Mouse (Mus musculus): ENCODE data around the gene Atg4d. TPM values are rescaled to one million over a fixed set of nuclear protein-coding genes. Genes with fewer than 3 reads are reported as not detected.

The Atg4d gene
- polyA plus RNA-seq, 1 experiment from 2014 or later = 45.3 TPM

GRCm38 (mm10) chr9:21273094-21273493 is 8.0 kb downstream of the Atg4d start:
- Histone ChIP-seq H3K4me1 (replicated peaks; ENCODE audit: control insufficient read depth, insufficient read depth, low read length) (no peaks in the 10 kb centered on the region), H3K4me3 (ENCODE audit: low read depth, low read length) (no peak overlapping the region), H3K27me3 (ENCODE audit: control insufficient read depth, insufficient read depth, low read length) (no peaks in the 10 kb centered on the region), H3K9ac (ENCODE audit: low read depth, low read length) (no peak overlapping the region), H3K36me3 (ENCODE audit: control insufficient read depth, insufficient read depth, low read length) (peaks cover 15% of the 10 kb centered on the region), H3K9me3 (ENCODE audit: control insufficient read depth, low read length) (no peaks in the 10 kb centered on the region), H3K27ac (ENCODE audit: low read depth, low read length) (no peak overlapping the region), H3K4me2 (replicated peaks; ENCODE audit: low read depth, low read length) (no peak overlapping the region)
- ATAC-seq (ENCODE audit: low FRiP score) = no peak
- DNase-seq (ENCODE audit: low spot score) = no peak
- WGBS = 90% methylated on average over 8 of the region's 8 CpGs

GRCm38 (mm10) chr9:21273520-21274228 is 8.6 kb downstream of the Atg4d start:
- Histone ChIP-seq H3K4me3 (ENCODE audit: low read depth, low read length) (no peak overlapping the region), H3K4me1 (replicated peaks; ENCODE audit: control insufficient read depth, insufficient read depth, low read length) (no peaks in the 10 kb centered on the region), H3K27me3 (ENCODE audit: control insufficient read depth, insufficient read depth, low read length) (no peaks in the 10 kb centered on the region), H3K9me3 (ENCODE audit: control insufficient read depth, low read length) (no peaks in the 10 kb centered on the region), H3K9ac (ENCODE audit: low read depth, low read length) (no peak overlapping the region), H3K27ac (ENCODE audit: low read depth, low read length) (no peak overlapping the region), H3K36me3 (ENCODE audit: control insufficient read depth, insufficient read depth, low read length) (peaks cover 15% of the 10 kb centered on the region), H3K4me2 (replicated peaks; ENCODE audit: low read depth, low read length) (no peak overlapping the region)
- ATAC-seq (ENCODE audit: low FRiP score) = no peak
- DNase-seq (ENCODE audit: low spot score) = no peak
- 85% methylated on average over 7 of the region's 7 CpGs for WGBS

- peaks cover 16% of the 10 kb centered on the region for H3K36me3 ChIP-seq (ENCODE audit: control insufficient read depth, insufficient read depth, low read length)
- WGBS = 94% methylated on average over 3 of the region's 3 CpGs
Measured at GRCm38 (mm10) chr9:21274336-21274735, 9.2 kb downstream of the Atg4d start.

GRCm38 (mm10) chr9:21275013-21275710 is 10.1 kb downstream of the Atg4d start:
- no peaks in the 10 kb centered on the region for H3K27me3 ChIP-seq (ENCODE audit: control insufficient read depth, insufficient read depth, low read length)
- no peak overlapping the region for H3K9ac ChIP-seq (ENCODE audit: low read depth, low read length)
- H3K27ac ChIP-seq (ENCODE audit: low read depth, low read length) = no peak overlapping the region
- no peaks in the 10 kb centered on the region for H3K9me3 ChIP-seq (ENCODE audit: control insufficient read depth, low read length)
- H3K36me3 ChIP-seq (ENCODE audit: control insufficient read depth, insufficient read depth, low read length) = peaks cover 19% of the 10 kb centered on the region
- H3K4me3 ChIP-seq (ENCODE audit: low read depth, low read length) = no peak overlapping the region
- H3K4me1 ChIP-seq (replicated peaks; ENCODE audit: control insufficient read depth, insufficient read depth, low read length) = no peaks in the 10 kb centered on the region
- 84% methylated on average over 7 of the region's 7 CpGs for WGBS
- no peak overlapping the region for H3K4me2 ChIP-seq (replicated peaks; ENCODE audit: low read depth, low read length)
- no peak for DNase-seq (ENCODE audit: low spot score)
- ATAC-seq (ENCODE audit: low FRiP score) = no peak

More at GRCm38 (mm10) chr9:21274336-21274735, 9.2 kb downstream of the Atg4d start:
- Histone ChIP-seq H3K27ac (ENCODE audit: low read depth, low read length) (no peak overlapping the region), H3K9me3 (ENCODE audit: control insufficient read depth, low read length) (no peaks in the 10 kb centered on the region), H3K4me2 (replicated peaks; ENCODE audit: low read depth, low read length) (no peak overlapping the region), H3K4me1 (replicated peaks; ENCODE audit: control insufficient read depth, insufficient read depth, low read length) (no peaks in the 10 kb centered on the region), H3K4me3 (ENCODE audit: low read depth, low read length) (no peak overlapping the region), H3K27me3 (ENCODE audit: control insufficient read depth, insufficient read depth, low read length) (no peaks in the 10 kb centered on the region), H3K9ac (ENCODE audit: low read depth, low read length) (no peak overlapping the region)
- no peak for DNase-seq (ENCODE audit: low spot score)
- ATAC-seq (ENCODE audit: low FRiP score) = no peak

- H3K9ac ChIP-seq (ENCODE audit: low read depth, low read length) = no peak overlapping the region
- no peak overlapping the region for H3K27ac ChIP-seq (ENCODE audit: low read depth, low read length)
- ATAC-seq (ENCODE audit: low FRiP score) = 0 out of 2 replicates have a peak, but pooled peaks have one; percentile 20
- DNase-seq (ENCODE audit: low spot score) = no peak
- WGBS = 89% methylated on average over 12 of the region's 12 CpGs
- no peak overlapping the region for H3K4me2 ChIP-seq (replicated peaks; ENCODE audit: low read depth, low read length)
- H3K36me3 ChIP-seq (ENCODE audit: control insufficient read depth, insufficient read depth, low read length) = peaks cover 19% of the 10 kb centered on the region
- no peaks in the 10 kb centered on the region for H3K9me3 ChIP-seq (ENCODE audit: control insufficient read depth, low read length)
- no peaks in the 10 kb centered on the region for H3K27me3 ChIP-seq (ENCODE audit: control insufficient read depth, insufficient read depth, low read length)
- H3K4me3 ChIP-seq (ENCODE audit: low read depth, low read length) = no peak overlapping the region
- no peaks in the 10 kb centered on the region for H3K4me1 ChIP-seq (replicated peaks; ENCODE audit: control insufficient read depth, insufficient read depth, low read length)
Measured at GRCm38 (mm10) chr9:21275727-21276126, 10.6 kb downstream of the Atg4d start.

GRCm38 (mm10) chr9:21276307-21276706 is 11.2 kb downstream of the Atg4d start:
- H3K9ac ChIP-seq (ENCODE audit: low read depth, low read length) = no peak overlapping the region
- H3K27ac ChIP-seq (ENCODE audit: low read depth, low read length) = no peak overlapping the region
- H3K4me3 ChIP-seq (ENCODE audit: low read depth, low read length) = no peak overlapping the region
- no peaks in the 10 kb centered on the region for H3K27me3 ChIP-seq (ENCODE audit: control insufficient read depth, insufficient read depth, low read length)
- H3K4me1 ChIP-seq (replicated peaks; ENCODE audit: control insufficient read depth, insufficient read depth, low read length) = no peaks in the 10 kb centered on the region
- H3K36me3 ChIP-seq (ENCODE audit: control insufficient read depth, insufficient read depth, low read length) = peaks cover 21% of the 10 kb centered on the region
- 92% methylated on average over 8 of the region's 8 CpGs for WGBS
- H3K9me3 ChIP-seq (ENCODE audit: control insufficient read depth, low read length) = no peaks in the 10 kb centered on the region
- no peak overlapping the region for H3K4me2 ChIP-seq (replicated peaks; ENCODE audit: low read depth, low read length)
- DNase-seq (ENCODE audit: low spot score) = no peak
- ATAC-seq (ENCODE audit: low FRiP score) = no peak

- H3K4me3 ChIP-seq (ENCODE audit: low read depth, low read length) = no peak overlapping the region
- 94% methylated on average over 5 of the region's 5 CpGs for WGBS
- no peak overlapping the region for H3K27ac ChIP-seq (ENCODE audit: low read depth, low read length)
- no peak overlapping the region for H3K4me2 ChIP-seq (replicated peaks; ENCODE audit: low read depth, low read length)
- peaks cover 23% of the 10 kb centered on the region for H3K36me3 ChIP-seq (ENCODE audit: control insufficient read depth, insufficient read depth, low read length)
- H3K9ac ChIP-seq (ENCODE audit: low read depth, low read length) = no peak overlapping the region
- H3K27me3 ChIP-seq (ENCODE audit: control insufficient read depth, insufficient read depth, low read length) = no peaks in the 10 kb centered on the region
- no peaks in the 10 kb centered on the region for H3K4me1 ChIP-seq (replicated peaks; ENCODE audit: control insufficient read depth, insufficient read depth, low read length)
- no peaks in the 10 kb centered on the region for H3K9me3 ChIP-seq (ENCODE audit: control insufficient read depth, low read length)
- no peak for DNase-seq (ENCODE audit: low spot score)
- ATAC-seq (ENCODE audit: low FRiP score) = no peak
Measured at GRCm38 (mm10) chr9:21277776-21278175, 12.7 kb downstream of the Atg4d start.

- H3K36me3 ChIP-seq (ENCODE audit: control insufficient read depth, insufficient read depth, low read length) = peaks cover 15% of the 10 kb centered on the region
- WGBS = 94% methylated on average over 5 of the region's 5 CpGs
- no peaks in the 10 kb centered on the region for H3K27me3 ChIP-seq (ENCODE audit: control insufficient read depth, insufficient read depth, low read length)
- ATAC-seq (ENCODE audit: low FRiP score) (no peak), DNase-seq (ENCODE audit: low spot score) (no peak)
- H3K9me3 ChIP-seq (ENCODE audit: control insufficient read depth, low read length) = no peaks in the 10 kb centered on the region
- no peak overlapping the region for H3K27ac ChIP-seq (ENCODE audit: low read depth, low read length)
- no peak overlapping the region for H3K4me2 ChIP-seq (replicated peaks; ENCODE audit: low read depth, low read length)
- H3K9ac ChIP-seq (ENCODE audit: low read depth, low read length) = no peak overlapping the region
- peaks cover 4% of the 10 kb centered on the region; the same call in 1 of the 2 replicates for H3K4me1 ChIP-seq (replicated peaks; ENCODE audit: control insufficient read depth, insufficient read depth, low read length)
- H3K4me3 ChIP-seq (ENCODE audit: low read depth, low read length) = no peak overlapping the region
Measured at GRCm38 (mm10) chr9:21283591-21283990, 18.5 kb downstream of the Atg4d start.

GRCm38 (mm10) chr9:21283994-21284393 is 18.9 kb downstream of the Atg4d start:
- H3K4me3 ChIP-seq (ENCODE audit: low read depth, low read length) = no peak overlapping the region
- no peak for ATAC-seq (ENCODE audit: low FRiP score)
- no peak overlapping the region for H3K4me2 ChIP-seq (replicated peaks; ENCODE audit: low read depth, low read length)
- no peak for DNase-seq (ENCODE audit: low spot score)
- H3K9me3 ChIP-seq (ENCODE audit: control insufficient read depth, low read length) = no peaks in the 10 kb centered on the region
- H3K27me3 ChIP-seq (ENCODE audit: control insufficient read depth, insufficient read depth, low read length) = no peaks in the 10 kb centered on the region
- H3K9ac ChIP-seq (ENCODE audit: low read depth, low read length) = no peak overlapping the region
- no peak overlapping the region for H3K27ac ChIP-seq (ENCODE audit: low read depth, low read length)
- H3K36me3 ChIP-seq (ENCODE audit: control insufficient read depth, insufficient read depth, low read length) = peaks cover 15% of the 10 kb centered on the region
- peaks cover 4% of the 10 kb centered on the region; the same call in 1 of the 2 replicates for H3K4me1 ChIP-seq (replicated peaks; ENCODE audit: control insufficient read depth, insufficient read depth, low read length)
- 89% methylated on average over 3 of the region's 3 CpGs for WGBS
